Mouse (Mus musculus) lung, adult 2 months (tissue): ENCODE measurements around the gene Glcci1.
A peak's percentile ranks its signal among the peaks of the same experiment; 100 is the strongest.

Experiments
- CTCF ChIP-seq: fragments of 200-500 bp; IDR thresholded peaks from 2 replicates; pipeline ENCODE4 v1.5.1; 2011; ENCODE audit warnings: mild to moderate bottlenecking, low read length, control low read depth; ENCODE audit not compliant: insufficient read depth
- POLR2A ChIP-seq: fragments of 200-500 bp; IDR thresholded peaks from 2 replicates; pipeline ENCODE4 v1.6.1; 2011; ENCODE audit warnings: low read depth, mild to moderate bottlenecking, control low read depth, low read length, borderline replicate concordance; ENCODE audit errors: extremely low read depth

GRCm38 (mm10) chr6:8508883-8509536 lies 390 bp upstream of the Glcci1 start:
- no peak for TF ChIP-seq CTCF
- TF ChIP-seq POLR2A: peak; percentile 72; the same call in 1 of the 2 replicates
